Mouse (Mus musculus): ENCODE measurements around the gene Polrmt.
"Not testable (repeated sequence)": the region's sequence is repeated elsewhere in the genome, so short reads cannot be mapped to it uniquely, and the experiment has no call there.

Gene Polrmt

DNA sequence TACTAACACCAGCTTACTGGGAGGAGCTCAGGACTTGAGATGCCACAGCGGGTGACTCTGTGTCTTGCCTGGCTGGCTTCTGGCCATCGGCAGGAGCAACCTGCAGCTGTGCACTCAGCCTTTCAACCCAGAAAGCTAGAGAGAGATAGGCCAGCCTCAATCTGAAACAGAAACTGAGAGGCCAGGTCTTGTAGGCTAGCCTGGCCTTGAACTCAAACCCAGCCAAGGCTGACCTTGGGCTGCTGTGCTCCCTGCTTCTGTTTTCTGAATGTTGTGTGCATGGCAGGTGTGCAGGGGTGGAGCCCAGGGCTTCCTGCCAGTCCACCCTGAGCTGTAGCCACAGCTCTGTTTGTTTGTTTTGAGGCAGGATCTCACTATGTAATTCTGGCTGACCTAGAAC lies 26.8 kb upstream of the Polrmt start:
- no peak for DNase-seq

- no peak for DNase-seq
Observed at GRCm38 (mm10) chr10:79772320-79772719, 25.9 kb upstream of the Polrmt start.

GRCm38 (mm10) chr10:79769329-79769728 lies 22.9 kb upstream of the Polrmt start:
- no peak for DNase-seq

DNA sequence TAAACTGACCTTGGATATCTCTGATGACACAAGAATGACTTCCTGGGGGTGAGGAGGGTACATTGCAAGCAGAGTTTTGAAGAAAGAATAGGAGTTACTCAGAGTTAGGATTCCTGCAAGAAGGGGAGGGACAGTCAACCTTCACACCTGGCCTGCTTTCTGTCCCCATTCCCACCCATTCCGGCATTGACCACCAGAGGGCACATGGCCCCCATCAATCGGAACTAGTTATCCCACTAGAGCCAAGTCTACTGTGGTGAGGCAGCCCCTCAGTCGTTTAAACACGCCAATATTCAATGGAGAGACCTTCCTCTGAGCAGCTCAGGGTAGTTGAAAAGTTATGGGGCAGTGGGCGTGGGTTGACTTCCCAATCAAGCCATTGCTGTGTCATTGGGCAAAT lies 22.0 kb upstream of the Polrmt start:
- DNase-seq: peak; percentile 88

DNA sequence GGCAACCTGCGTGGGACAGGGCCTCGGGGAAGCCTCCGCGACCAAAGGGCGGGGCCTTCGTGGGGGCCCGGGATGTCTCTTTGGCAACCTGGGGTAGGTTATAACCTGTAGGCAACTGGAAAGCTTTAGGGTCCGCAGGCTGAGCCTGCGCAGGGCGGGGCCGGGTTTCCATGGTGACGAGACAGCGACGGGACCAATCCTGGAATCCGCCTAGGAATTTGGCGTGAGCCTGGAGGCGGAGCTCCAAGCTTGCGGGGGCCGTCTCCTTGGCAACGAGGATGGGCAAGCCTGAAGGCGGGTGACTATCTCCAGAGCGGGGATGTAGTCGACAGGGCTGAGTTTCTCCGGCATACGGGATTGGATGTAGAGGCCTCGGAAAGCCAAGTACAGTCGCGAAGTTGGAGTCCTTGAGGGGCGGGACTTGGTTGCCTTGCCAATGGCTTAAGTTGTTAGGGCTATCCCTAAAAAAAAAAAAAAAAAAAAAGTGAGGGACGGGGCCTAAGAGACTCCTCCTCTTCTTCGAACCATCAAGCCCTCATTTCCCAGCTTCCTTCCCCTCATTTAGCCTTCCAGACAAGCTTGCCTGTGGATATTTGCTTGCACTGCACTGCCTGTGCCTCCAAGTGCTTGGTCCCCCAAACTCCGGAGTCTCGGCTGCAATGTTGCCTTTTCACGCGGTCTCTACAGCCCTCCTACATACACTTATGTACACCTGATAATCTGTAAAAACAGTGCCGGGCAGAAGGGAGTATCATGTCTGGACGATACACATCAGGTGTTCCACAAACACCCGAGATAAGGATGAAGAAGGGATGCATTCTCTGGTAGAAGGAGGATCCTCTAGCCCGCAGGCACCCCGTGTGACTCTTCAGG lies 21.2 kb upstream of the Polrmt start:
- peak; percentile 94 for DNase-seq

GRCm38 (mm10) chr10:79766508-79767325 lies 20.3 kb upstream of the Polrmt start, which contains the start of gene Rnf126:
Gene Rnf126, minus strand, starts transcription at chr10:79766952.
- DNase-seq: peak; percentile 99

DNA sequence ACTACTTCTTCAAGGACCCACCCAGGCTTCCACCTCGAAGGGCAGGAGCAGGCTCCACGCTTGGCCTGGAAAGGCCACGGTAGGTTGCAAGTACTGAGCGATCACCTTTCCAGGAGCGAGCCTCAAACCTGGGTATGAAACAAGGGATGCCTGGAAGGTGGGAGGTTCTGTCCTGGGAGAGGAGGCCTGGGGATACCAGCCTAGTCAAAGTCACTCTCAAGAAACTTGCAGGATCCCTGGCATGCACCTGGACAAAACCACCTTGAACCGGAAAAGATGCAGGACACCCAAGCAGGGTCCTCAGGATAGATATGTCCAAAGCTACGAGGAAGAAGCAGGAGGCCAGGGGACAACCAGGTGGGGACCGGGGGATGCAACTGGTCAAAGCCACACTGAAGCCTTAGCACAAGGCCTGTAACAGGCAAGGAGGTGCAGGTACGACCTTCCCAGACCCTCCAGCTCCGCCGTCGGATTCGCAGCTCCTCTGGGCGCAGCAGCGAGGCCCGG lies 19.7 kb upstream of the Polrmt start:
- DNase-seq: no peak

DNA sequence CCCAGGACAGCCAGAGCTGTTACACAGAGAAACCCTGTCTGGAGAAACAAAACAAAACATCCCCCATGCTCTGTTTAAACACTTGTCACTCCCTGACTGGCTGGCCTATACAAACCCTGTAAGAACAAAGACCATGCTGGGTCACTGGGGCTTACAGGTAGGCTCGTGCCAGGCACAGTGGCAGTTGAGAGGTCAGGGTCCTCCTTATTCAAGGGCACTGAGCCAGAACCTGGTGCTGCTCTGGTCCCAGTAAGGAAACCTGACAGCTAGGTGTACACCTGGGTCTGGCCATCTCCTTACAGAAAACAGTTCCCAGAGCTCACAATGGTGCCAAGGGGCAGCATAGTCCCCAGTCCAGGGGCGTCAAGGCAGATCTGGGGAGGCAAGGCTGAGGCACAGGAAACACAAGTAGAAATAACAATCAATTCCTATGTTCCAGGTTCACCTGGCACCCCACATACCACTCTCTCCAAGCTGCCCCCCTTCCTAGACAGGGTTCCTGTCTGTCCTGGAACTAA lies 18.9 kb upstream of the Polrmt start:
- DNase-seq: no peak

GRCm38 (mm10) chr10:79764234-79764633 lies 17.9 kb upstream of the Polrmt start:
- no peak for DNase-seq

GRCm38 (mm10) chr10:79762875-79763274 lies 16.5 kb upstream of the Polrmt start:
- no peak for DNase-seq

GRCm38 (mm10) chr10:79760603-79761143 lies 14.3 kb upstream of the Polrmt start:
- DNase-seq: no peak

DNA sequence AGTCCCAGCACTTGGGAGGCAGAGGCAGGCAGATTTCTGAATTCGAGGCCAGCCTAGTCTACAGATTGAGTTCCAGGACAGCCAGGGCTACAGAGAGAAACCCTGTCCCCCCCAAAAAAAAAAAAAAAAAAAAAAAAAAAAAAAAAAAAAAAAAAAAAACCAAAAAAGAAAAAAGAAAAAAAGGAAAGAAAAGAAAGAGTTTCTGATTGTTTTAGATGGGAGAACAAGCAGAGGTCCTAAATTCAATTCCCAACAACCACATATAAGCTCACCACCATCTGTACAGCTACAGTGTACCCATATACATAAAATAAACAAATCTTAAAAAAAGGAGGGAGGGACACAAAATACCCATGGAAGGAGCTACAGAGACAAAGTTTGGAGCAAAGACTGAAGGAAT lies 13.3 kb upstream of the Polrmt start:
- not testable (repeated sequence) for DNase-seq

DNA sequence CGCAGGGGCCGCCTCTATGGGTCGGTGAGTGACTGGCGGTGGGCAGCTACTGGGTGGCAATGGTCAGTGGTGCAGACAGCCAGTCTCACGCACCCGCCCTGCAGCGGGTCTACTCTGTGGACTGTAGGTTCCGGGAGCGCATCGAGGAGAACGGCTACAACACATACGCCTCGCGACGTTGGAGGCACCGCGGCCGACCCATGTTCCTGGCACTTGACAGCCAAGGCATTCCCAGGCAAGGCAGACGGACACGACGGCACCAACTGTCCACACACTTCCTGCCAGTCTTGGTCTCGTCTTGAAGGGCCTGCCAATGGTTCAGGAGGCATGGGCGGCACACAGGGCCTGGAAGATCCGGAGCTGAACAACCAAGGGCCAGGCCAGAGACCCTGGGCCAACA lies 10.3 kb upstream of the Polrmt start:
- no peak for DNase-seq

DNA sequence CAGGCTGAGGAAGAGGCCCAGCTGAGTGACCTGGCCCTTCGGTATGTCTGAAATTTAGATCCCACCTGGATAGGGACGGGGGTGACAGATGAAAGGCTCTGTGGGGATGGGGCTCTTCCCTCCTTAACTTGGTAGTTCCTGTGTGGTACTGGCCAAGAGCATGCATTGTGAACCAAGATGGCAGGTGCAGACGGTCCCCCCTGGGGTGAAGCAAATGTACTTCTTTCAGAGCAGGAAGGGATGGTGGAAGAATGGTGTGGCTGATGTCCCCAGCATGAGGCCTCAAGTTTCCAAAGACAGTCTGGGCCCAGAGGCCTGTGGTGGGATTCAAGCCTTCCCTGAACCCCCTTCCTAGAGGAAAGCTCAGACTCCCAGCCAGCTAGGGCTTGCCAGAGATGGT lies 9.5 kb upstream of the Polrmt start:
- no peak for DNase-seq

DNA sequence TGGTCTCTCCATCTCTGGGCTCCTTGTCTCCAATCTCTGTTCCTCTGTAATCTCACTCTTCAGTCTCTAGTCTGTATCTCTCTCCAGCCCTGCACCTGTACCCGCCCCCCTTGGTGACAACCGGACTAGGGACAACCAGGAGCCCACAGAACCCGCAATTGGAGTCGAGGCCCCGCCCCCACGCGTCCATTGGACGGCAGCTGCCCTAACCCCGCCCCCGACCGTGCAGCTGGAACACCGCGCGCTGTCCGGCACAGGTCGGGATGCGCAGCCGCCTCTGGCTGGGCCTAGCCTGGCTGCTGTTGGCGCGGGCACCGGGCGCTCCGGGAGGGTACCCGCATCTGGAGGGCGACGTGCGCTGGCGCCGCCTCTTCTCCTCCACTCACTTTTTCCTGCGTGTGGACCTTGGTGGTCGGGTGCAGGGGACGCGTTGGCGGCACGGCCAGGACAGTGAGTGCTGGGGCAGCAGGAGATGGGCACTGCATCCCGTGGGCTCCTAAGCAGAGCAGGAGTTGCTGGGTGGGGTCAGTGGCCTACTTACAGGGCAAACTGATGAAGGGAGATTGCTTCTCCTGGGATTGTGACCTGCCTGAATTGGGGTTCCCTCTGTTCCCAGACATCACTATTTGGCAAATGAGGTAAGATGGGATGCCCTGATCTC lies 8.6 kb upstream of the Polrmt start, which contains the start of gene Fgf22:
TSS of gene Fgf22 (plus strand) at position 221 of the 661 bp plus-strand sequence.
- DNase-seq: peak; percentile 81

GRCm38 (mm10) chr10:79748496-79748895 lies 2.1 kb upstream of the Polrmt start:
- DNase-seq: no peak

GRCm38 (mm10) chr10:79746774-79747151 lies 382 bp upstream of the Polrmt start:
- DNase-seq: no peak

DNA sequence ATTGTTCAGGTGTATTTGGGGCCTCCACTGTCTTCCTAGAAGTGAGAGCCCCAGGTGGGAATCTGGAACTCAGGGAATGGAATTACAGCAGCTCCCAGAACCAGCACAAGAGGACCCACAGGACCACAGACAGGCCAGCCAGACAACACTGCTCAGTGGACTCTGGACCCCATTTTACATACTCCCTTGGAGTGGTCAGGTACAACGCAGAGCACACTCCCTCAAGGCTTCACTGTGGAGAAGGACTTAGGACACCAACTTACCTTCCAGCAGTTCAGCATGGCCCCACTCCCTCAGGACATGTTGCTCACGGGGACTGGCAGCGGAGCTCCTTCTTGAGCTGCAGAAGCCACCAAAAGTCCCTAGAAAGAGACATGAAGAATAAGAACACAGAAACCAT lies 970 bp downstream of the Polrmt start:
- DNase-seq: no peak

- DNase-seq: no peak
Observed at GRCm38 (mm10) chr10:79743650-79744365, 2.6 kb downstream of the Polrmt start.

- no peak for DNase-seq
Observed at GRCm38 (mm10) chr10:79743161-79743560, 3.2 kb downstream of the Polrmt start.

DNA sequence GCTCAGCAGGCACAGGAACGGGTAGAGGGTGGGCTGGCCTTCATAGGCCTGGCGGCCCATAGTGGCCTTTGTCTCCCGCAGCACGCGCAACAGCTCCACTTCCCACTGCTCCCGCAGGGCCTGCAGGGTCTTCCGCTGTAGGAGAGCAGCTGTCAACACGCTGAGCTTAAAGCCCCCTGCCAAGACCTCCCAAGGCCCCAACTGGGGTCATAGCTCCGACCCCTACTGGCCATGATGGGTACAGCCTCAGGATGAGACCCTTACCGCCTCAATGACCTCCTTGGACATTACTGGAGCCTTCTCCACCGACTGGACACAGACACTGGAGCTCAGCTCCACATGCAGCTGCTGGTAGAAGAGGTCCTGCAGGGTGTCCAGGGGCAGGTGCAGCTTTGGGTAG lies 5.5 kb downstream of the Polrmt start:
- DNase-seq: no peak

DNA sequence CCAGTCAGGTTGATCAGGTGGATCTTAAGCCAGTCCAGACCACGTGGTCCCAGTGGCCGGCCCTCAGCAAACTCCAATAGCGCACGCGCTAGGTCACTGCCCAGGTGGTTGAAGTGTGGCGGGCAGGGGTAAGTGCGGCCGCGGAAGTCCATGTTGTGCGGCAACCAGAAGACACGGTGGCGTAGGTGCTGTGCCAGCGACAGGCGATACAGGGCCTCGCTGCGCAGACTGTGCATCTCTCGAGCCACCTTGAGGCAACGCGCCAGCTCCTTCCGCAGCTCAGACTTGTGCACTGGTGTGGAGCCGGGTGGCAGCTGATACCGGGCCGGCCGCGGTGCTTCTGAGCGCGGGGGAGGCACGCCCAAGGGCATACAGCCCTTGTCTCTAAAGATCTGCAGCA lies 7.1 kb downstream of the Polrmt start:
- DNase-seq: no peak
